In genomic region chr19:37419613-37420012, GRCm38 (mm10) we compare ENCODE assay signal across 8 mouse cellular contexts. TPM values are rescaled to one million over a fixed set of nuclear protein-coding genes. Genes with fewer than 3 reads are reported as not detected.
DNase-seq lines count a peak whose midpoint lies in the region; ATAC-seq and TF ChIP-seq lines count a peak whose summit lies in the region.

No protein-coding gene starts in this region.

- no peak overlapping the region for H3K4me2 ChIP-seq in forebrain, postnatal 0 days (ENCODE audit: low read depth)
- no peak overlapping the region for H3K4me2 ChIP-seq in forebrain, embryonic 16.5 days (ENCODE audit: low read length)

- H3K4me1 ChIP-seq in forebrain, postnatal 0 days (ENCODE audit: insufficient read depth) = no peaks in the 10 kb centered on the region
- no peaks in the 10 kb centered on the region for H3K4me1 ChIP-seq in forebrain, embryonic 16.5 days (replicated peaks; ENCODE audit: control insufficient read depth, insufficient read depth, low read length)

- H3K36me3 ChIP-seq in forebrain, postnatal 0 days (ENCODE audit: insufficient read depth) = no peaks in the 10 kb centered on the region
- H3K36me3 ChIP-seq in forebrain, embryonic 16.5 days (ENCODE audit: control insufficient read depth, insufficient read depth) = no peaks in the 10 kb centered on the region

- no peak for ATAC-seq in forebrain, postnatal 0 days
- no peak for ATAC-seq in forebrain, embryonic 16.5 days

- H3K27me3 ChIP-seq in forebrain, postnatal 0 days (ENCODE audit: insufficient read depth, low read length) = no peaks in the 10 kb centered on the region
- no peaks in the 10 kb centered on the region for H3K27me3 ChIP-seq in forebrain, embryonic 16.5 days (replicated peaks; ENCODE audit: control insufficient read depth, insufficient read depth, low read length)

- H3K4me3 ChIP-seq in forebrain, postnatal 0 days (ENCODE audit: low read depth, low read length) = no peak overlapping the region
- no peak overlapping the region for H3K4me3 ChIP-seq in forebrain, embryonic 16.5 days (replicated peaks; ENCODE audit: low read length)

- H3K9me3 ChIP-seq in forebrain, postnatal 0 days (ENCODE audit: low read length) = no peaks in the 10 kb centered on the region
- no peaks in the 10 kb centered on the region for H3K9me3 ChIP-seq in forebrain, embryonic 16.5 days (ENCODE audit: control insufficient read depth, low read length)

- WGBS in forebrain, postnatal 0 days = 58% methylated on average over 3 of the region's 3 CpGs
- WGBS in forebrain, embryonic 16.5 days = 56% methylated on average over 3 of the region's 3 CpGs

- TF ChIP-seq CTCF in forebrain, postnatal 0 days (IDR thresholded peaks at IDR 0.05; ENCODE audit: low read depth) = peak; percentile 67

- DNase-seq in forebrain, postnatal 0 days = peak; percentile 57
- peak; percentile 15 to 31 for DNase-seq in urinary bladder, postnatal 36 days (ENCODE audit: low spot score in 2 of 2)
- DNase-seq in urinary bladder, postnatal 4 days (ENCODE audit: low spot score in 2 of 2) = no peak
- DNase-seq in cerebellum, postnatal 36 days = peak; percentile 11 to 30
- peak; percentile 48 to 54 for DNase-seq in kidney, adult 8-10 months
- peak; percentile 67 for DNase-seq in lung, postnatal 25 days (ENCODE audit: low spot score)
- DNase-seq in telencephalon, adult 2 months (ENCODE audit: low read depth, low spot score) = peak; percentile 41

- no peak overlapping the region for H3K9ac ChIP-seq in forebrain, postnatal 0 days
- H3K9ac ChIP-seq in forebrain, embryonic 16.5 days (replicated peaks; ENCODE audit: low read depth, low read length) = no peak overlapping the region

- H3K27ac ChIP-seq in forebrain, postnatal 0 days (ENCODE audit: low read depth, low read length) = no peak overlapping the region
- no peak overlapping the region for H3K27ac ChIP-seq in forebrain, embryonic 16.5 days (ENCODE audit: low read length)

RNA-seq across cellular contexts. Expression of gene Hhex, which starts 15.0 kb away (rescaled TPM):
- total RNA-seq in forebrain, postnatal 0 days (2014; rRNA removed) = 0.69 and 1.1 TPM in 2 replicates
- 2.1 and 3.4 TPM in 2 replicates for polyA plus RNA-seq in forebrain, postnatal 0 days (2015; fragmentation: Nextera tagmentation; extraction: Ambion mirVana)
- polyA plus RNA-seq in forebrain, embryonic 16.5 days (2015; fragmentation: Nextera tagmentation; extraction: Ambion mirVana) = 3.3 and 5.1 TPM in 2 replicates

RNA-seq across cellular contexts. Expression of gene Kif11, which starts 43.4 kb away (rescaled TPM):
- 9.1 and 15.2 TPM in 2 replicates for total RNA-seq in forebrain, postnatal 0 days (2014; rRNA removed)
- polyA plus RNA-seq in forebrain, postnatal 0 days (2015; fragmentation: Nextera tagmentation; extraction: Ambion mirVana) = 5.4 and 6.3 TPM in 2 replicates
- polyA plus RNA-seq in forebrain, embryonic 16.5 days (2015; fragmentation: Nextera tagmentation; extraction: Ambion mirVana) = 30.2 and 37.9 TPM in 2 replicates

Comparison
In these comparisons a context has a peak if more than half of its experiments do, and no peak if none do; other contexts are left out.
1. DNase-seq: peak in forebrain, postnatal 0 days (single experiment), urinary bladder, postnatal 36 days (2 of 2), cerebellum, postnatal 36 days (2 of 2), kidney, adult 8-10 months (2 of 2), lung, postnatal 25 days (single experiment) and telencephalon, adult 2 months (single experiment); none in urinary bladder, postnatal 4 days (0 of 2).